Mouse (Mus musculus): ENCODE measurements around the gene Gm21190. TPM values are rescaled to one million over a fixed set of nuclear protein-coding genes. Genes with fewer than 3 reads are reported as not detected.
A peak's percentile ranks its signal among the peaks of the same experiment; 100 is the strongest.
"Not testable (repeated sequence)": the region's sequence is repeated elsewhere in the genome, so short reads cannot be mapped to it uniquely, and the experiment has no call there.

The Gm21190 gene
- polyA plus RNA-seq, 1 experiment from 2014 or later: not detected

- peak; percentile 45 for TF ChIP-seq CTCF (IDR thresholded peaks at IDR 0.05; ENCODE audit: low read depth)
- not testable (repeated sequence) for H3K9me3 ChIP-seq (replicated peaks; ENCODE audit: low read length); DNase-seq (ENCODE audit: low spot score); H3K4me2 ChIP-seq (ENCODE audit: low read length); H3K4me1 ChIP-seq (replicated peaks; ENCODE audit: insufficient read depth, low read length); H3K27ac ChIP-seq; ATAC-seq (replicated peaks; ENCODE audit: low FRiP score, low read depth); H3K36me3 ChIP-seq (ENCODE audit: insufficient read depth, low read length); H3K9ac ChIP-seq (ENCODE audit: low read depth, low read length); H3K4me3 ChIP-seq (replicated peaks; ENCODE audit: low read depth, low read length); H3K27me3 ChIP-seq (ENCODE audit: insufficient read depth, low read length)
These were observed 6.6 kb downstream of the Gm21190 start for GRCm38 (mm10) chr5:15522470-15522869.

DNA sequence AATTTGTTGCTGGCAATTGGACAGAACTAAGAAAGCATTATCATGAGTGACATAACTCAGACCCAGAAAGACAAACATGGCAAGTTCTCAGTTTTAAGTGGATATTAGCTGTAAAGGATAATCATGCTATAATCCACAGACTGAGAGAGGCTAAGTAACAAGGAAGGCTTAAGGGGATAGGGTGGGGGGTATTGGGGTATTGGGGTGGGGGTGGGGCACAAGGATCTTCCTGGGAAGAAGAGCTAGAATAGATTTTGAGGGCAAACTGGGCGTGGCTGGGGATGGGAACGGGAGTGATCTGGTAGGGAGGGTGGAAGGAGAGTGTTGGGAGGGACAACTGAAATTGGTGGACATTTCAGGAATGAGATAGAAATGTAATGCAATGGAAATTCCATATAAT is 7.0 kb downstream of the Gm21190 start:
- 0 out of 2 replicates have a peak, but pooled peaks have one; percentile 65 for ATAC-seq (replicated peaks; ENCODE audit: low FRiP score, low read depth)
- WGBS: 38% methylated on average over 2 of the region's 2 CpGs

GRCm38 (mm10) chr5:15520418-15520817 is 8.6 kb downstream of the Gm21190 start:
- H3K4me2 ChIP-seq (ENCODE audit: low read length); H3K9ac ChIP-seq (ENCODE audit: low read depth, low read length); H3K36me3 ChIP-seq (ENCODE audit: insufficient read depth, low read length); ATAC-seq (replicated peaks; ENCODE audit: low FRiP score, low read depth); H3K4me3 ChIP-seq (replicated peaks; ENCODE audit: low read depth, low read length); H3K4me1 ChIP-seq (replicated peaks; ENCODE audit: insufficient read depth, low read length); H3K27ac ChIP-seq; H3K9me3 ChIP-seq (replicated peaks; ENCODE audit: low read length); H3K27me3 ChIP-seq (ENCODE audit: insufficient read depth, low read length): not testable (repeated sequence)
- 20% methylated on average over 5 of the region's 5 CpGs for WGBS
- peak; percentile 51 for TF ChIP-seq CTCF (IDR thresholded peaks at IDR 0.05; ENCODE audit: low read depth)
- DNase-seq (ENCODE audit: low spot score): peak; percentile 48

More for the DNA sequence above, 7.0 kb downstream of the Gm21190 start:
- H3K9ac ChIP-seq (ENCODE audit: low read depth, low read length); H3K4me1 ChIP-seq (replicated peaks; ENCODE audit: insufficient read depth, low read length); DNase-seq (ENCODE audit: low spot score); H3K9me3 ChIP-seq (replicated peaks; ENCODE audit: low read length); H3K27ac ChIP-seq; H3K4me3 ChIP-seq (replicated peaks; ENCODE audit: low read depth, low read length); H3K27me3 ChIP-seq (ENCODE audit: insufficient read depth, low read length); H3K36me3 ChIP-seq (ENCODE audit: insufficient read depth, low read length); H3K4me2 ChIP-seq (ENCODE audit: low read length): not testable (repeated sequence)

DNA sequence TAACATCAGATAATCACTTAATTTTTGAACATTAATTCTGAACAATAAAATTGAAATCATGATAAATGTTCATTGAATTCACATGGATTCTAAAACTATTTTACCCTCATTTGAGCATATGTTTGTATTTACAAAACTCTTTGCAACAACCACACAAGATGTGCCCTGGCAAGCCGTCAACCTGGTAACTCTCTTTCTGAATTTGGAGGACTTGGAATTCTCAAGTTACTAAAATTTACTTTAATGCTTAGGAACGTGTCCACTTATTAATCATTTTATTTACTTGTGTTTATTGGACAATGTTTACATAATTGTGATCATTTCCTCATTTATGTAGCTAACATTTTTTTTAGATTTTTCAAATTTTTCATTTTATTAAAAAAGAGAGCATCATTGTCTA is 11.9 kb downstream of the Gm21190 start:
- H3K27me3 ChIP-seq (ENCODE audit: insufficient read depth, low read length); H3K9me3 ChIP-seq (replicated peaks; ENCODE audit: low read length); H3K9ac ChIP-seq (ENCODE audit: low read depth, low read length); H3K4me1 ChIP-seq (replicated peaks; ENCODE audit: insufficient read depth, low read length); H3K4me2 ChIP-seq (ENCODE audit: low read length); DNase-seq (ENCODE audit: low spot score); H3K4me3 ChIP-seq (replicated peaks; ENCODE audit: low read depth, low read length); H3K27ac ChIP-seq; ATAC-seq (replicated peaks; ENCODE audit: low FRiP score, low read depth); H3K36me3 ChIP-seq (ENCODE audit: insufficient read depth, low read length): not testable (repeated sequence)
- WGBS: 74% methylated on average over 2 of the region's 2 CpGs

- H3K9me3 ChIP-seq (replicated peaks; ENCODE audit: low read length); H3K4me3 ChIP-seq (replicated peaks; ENCODE audit: low read depth, low read length); H3K27me3 ChIP-seq (ENCODE audit: insufficient read depth, low read length); H3K4me1 ChIP-seq (replicated peaks; ENCODE audit: insufficient read depth, low read length); DNase-seq (ENCODE audit: low spot score); H3K27ac ChIP-seq; H3K4me2 ChIP-seq (ENCODE audit: low read length); H3K9ac ChIP-seq (ENCODE audit: low read depth, low read length); H3K36me3 ChIP-seq (ENCODE audit: insufficient read depth, low read length): not testable (repeated sequence)
- 61% methylated on average over 3 of the region's 3 CpGs for WGBS
- peak; percentile 69; the same call in 1 of the 2 replicates for ATAC-seq (replicated peaks; ENCODE audit: low FRiP score, low read depth)
These were observed 16.8 kb downstream of the Gm21190 start for GRCm38 (mm10) chr5:15512236-15512635.

DNA sequence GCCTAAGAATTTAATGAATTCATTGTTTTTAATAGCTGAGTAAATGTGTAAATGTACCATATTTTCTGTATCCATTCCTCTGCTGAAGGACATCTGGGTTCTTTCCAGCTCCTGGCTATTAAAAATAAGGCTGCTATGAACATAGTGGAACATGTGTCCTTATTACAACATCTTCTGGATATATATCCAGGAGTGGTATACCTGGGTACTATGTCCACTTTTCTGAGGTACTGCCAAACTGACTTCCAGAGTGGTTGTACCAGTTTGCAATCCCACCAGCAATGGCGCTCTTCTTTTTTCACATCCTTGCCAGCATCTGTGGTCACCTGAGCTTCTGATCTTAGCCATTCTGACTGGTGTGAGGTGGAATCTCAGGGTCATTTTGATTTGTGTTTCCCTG is 19.1 kb downstream of the Gm21190 start:
- not testable (repeated sequence) for H3K27me3 ChIP-seq (ENCODE audit: insufficient read depth, low read length); DNase-seq (ENCODE audit: low spot score); H3K36me3 ChIP-seq (ENCODE audit: insufficient read depth, low read length); ATAC-seq (replicated peaks; ENCODE audit: low FRiP score, low read depth); H3K9ac ChIP-seq (ENCODE audit: low read depth, low read length); H3K9me3 ChIP-seq (replicated peaks; ENCODE audit: low read length); H3K4me2 ChIP-seq (ENCODE audit: low read length); H3K4me3 ChIP-seq (replicated peaks; ENCODE audit: low read depth, low read length); H3K27ac ChIP-seq; H3K4me1 ChIP-seq (replicated peaks; ENCODE audit: insufficient read depth, low read length)
- WGBS: 81% methylated on average over 1 of the region's 1 CpGs
